Mouse (Mus musculus) kidney, embryonic 16.5 days (tissue): ENCODE measurements at regions not wholly inside any gene's neighbourhood (a gene's known extent, or its start where the extent isn't known, plus 50 kb on each side); places are given as distances from the start of the nearest gene placed in this dataset.

Source experiments
- ATAC-seq: fragments of 200-750 bp; cut with Nextera tagmentation; 2 replicates; pipeline ENCODE4 v1.8.0; 2017; ENCODE audit warnings: moderate TSS enrichment; ENCODE audit not compliant: low FRiP score, low TSS enrichment
- H3K27ac ChIP-seq: fragments of 300-500 bp; sonication (generic); 2 replicates; pipeline ENCODE4 v1.5.1; 2014; ENCODE audit warnings: low read length
- H3K27me3 ChIP-seq: fragments of 300-500 bp; sonication (generic); 2 replicates; pipeline ENCODE4 v1.6.1; 2014; ENCODE audit warnings: low read length, control low read depth, mixed read lengths; ENCODE audit not compliant: insufficient read depth
- H3K36me3 ChIP-seq: fragments of 300-500 bp; sonication (generic); 2 replicates; pipeline ENCODE4 v1.6.1; 2014; ENCODE audit warnings: low read length, control low read depth, mixed read lengths; ENCODE audit not compliant: insufficient read depth
- H3K4me1 ChIP-seq: fragments of 300-500 bp; sonication (generic); 2 replicates; pipeline ENCODE4 v1.6.1; 2014; ENCODE audit warnings: low read length, control low read depth, mixed read lengths; ENCODE audit not compliant: insufficient read depth
- H3K4me2 ChIP-seq: fragments of 300-500 bp; sonication (generic); replicated peaks from 2 replicates; pipeline ENCODE4 v1.6.1; 2014; ENCODE audit warnings: low read depth, low read length
- H3K4me3 ChIP-seq: fragments of 300-500 bp; sonication (generic); 2 replicates; pipeline ENCODE4 v1.5.1; 2014; ENCODE audit warnings: mild to moderate bottlenecking, low read length
- H3K9ac ChIP-seq: fragments of 300-500 bp; sonication (generic); replicated peaks from 2 replicates; pipeline ENCODE4 v1.6.1; 2014; ENCODE audit warnings: low read length
- H3K9me3 ChIP-seq: fragments of 300-500 bp; sonication (generic); 2 replicates; pipeline ENCODE4 v1.6.1; 2016; ENCODE audit warnings: low read length, control low read depth
- WGBS: fragments of 180-500 bp; shearing (Covaris S2); extraction: QIAGEN DNeasy Blood & Tissue Kit; methylation state at CpG from one replicate; pipeline ENCODE4 v1.1.7; 2014; 5-methylcytosine and 5-hydroxymethylcytosine counted together

GRCm38 (mm10) chr1:138343451-138343850, 69.9 kb downstream of the Atp6v1g3 start:
- no peak overlapping the region for H3K4me3 ChIP-seq
- no peak overlapping the region for H3K9ac ChIP-seq
- no peaks in the 10 kb centered on the region for H3K36me3 ChIP-seq
- ATAC-seq, result no peak
- H3K4me1 ChIP-seq, result no peaks in the 10 kb centered on the region
- H3K4me2 ChIP-seq, result no peak overlapping the region
- 67% methylated on average over 4 of the region's 4 CpGs for WGBS
- no peak overlapping the region for H3K27ac ChIP-seq
- H3K9me3 ChIP-seq, result no peaks in the 10 kb centered on the region
- H3K27me3 ChIP-seq, result no peaks in the 10 kb centered on the region

GRCm38 (mm10) chr1:138344920-138345319, 71.4 kb downstream of the Atp6v1g3 start:
- no peak overlapping the region for H3K4me2 ChIP-seq
- no peak overlapping the region for H3K9ac ChIP-seq
- no peak overlapping the region for H3K4me3 ChIP-seq
- H3K9me3 ChIP-seq, result no peaks in the 10 kb centered on the region
- ATAC-seq, result no peak
- H3K36me3 ChIP-seq, result no peaks in the 10 kb centered on the region
- no peaks in the 10 kb centered on the region for H3K4me1 ChIP-seq
- no peak overlapping the region for H3K27ac ChIP-seq
- WGBS, result 80% methylated on average over 4 of the region's 4 CpGs
- no peaks in the 10 kb centered on the region for H3K27me3 ChIP-seq

- Histone ChIP-seq H3K36me3 (no peaks in the 10 kb centered on the region), H3K4me1 (no peaks in the 10 kb centered on the region), H3K9ac (no peak overlapping the region), H3K9me3 (no peaks in the 10 kb centered on the region), H3K27ac (no peak overlapping the region), H3K4me3 (no peak overlapping the region), H3K4me2 (no peak overlapping the region), H3K27me3 (no peaks in the 10 kb centered on the region)
- no peak for ATAC-seq
- 55% methylated on average over 10 of the region's 10 CpGs for WGBS
Measured at GRCm38 (mm10) chr1:138345992-138346391, 72.5 kb downstream of the Atp6v1g3 start.

- Histone ChIP-seq H3K4me3 (no peak overlapping the region), H3K36me3 (no peaks in the 10 kb centered on the region), H3K4me2 (no peak overlapping the region), H3K9ac (no peak overlapping the region), H3K27ac (no peak overlapping the region), H3K9me3 (no peaks in the 10 kb centered on the region), H3K4me1 (no peaks in the 10 kb centered on the region), H3K27me3 (no peaks in the 10 kb centered on the region)
- no peak for ATAC-seq
- WGBS, result 57% methylated on average over 5 of the region's 5 CpGs
Measured at GRCm38 (mm10) chr1:138346904-138347303, 73.4 kb downstream of the Atp6v1g3 start.

- peak; percentile 61; the same call in 1 of the 2 replicates for ATAC-seq
- no peaks in the 10 kb centered on the region for H3K36me3 ChIP-seq
- H3K4me1 ChIP-seq, result no peaks in the 10 kb centered on the region
- H3K4me2 ChIP-seq, result no peak overlapping the region
- no peak overlapping the region for H3K4me3 ChIP-seq
- no peaks in the 10 kb centered on the region for H3K27me3 ChIP-seq
- WGBS, result 55% methylated on average over 6 of the region's 6 CpGs
- H3K27ac ChIP-seq, result no peak overlapping the region
- no peak overlapping the region for H3K9ac ChIP-seq
- no peaks in the 10 kb centered on the region for H3K9me3 ChIP-seq
Measured at GRCm38 (mm10) chr1:138348447-138348846, 74.9 kb downstream of the Atp6v1g3 start.

GRCm38 (mm10) chr1:138349099-138349498, 75.6 kb downstream of the Atp6v1g3 start:
- ATAC-seq, result no peak
- H3K4me1 ChIP-seq, result no peaks in the 10 kb centered on the region
- no peaks in the 10 kb centered on the region for H3K9me3 ChIP-seq
- H3K4me3 ChIP-seq, result no peak overlapping the region
- no peaks in the 10 kb centered on the region for H3K36me3 ChIP-seq
- H3K27me3 ChIP-seq, result no peaks in the 10 kb centered on the region
- H3K9ac ChIP-seq, result no peak overlapping the region
- H3K27ac ChIP-seq, result no peak overlapping the region
- WGBS, result 77% methylated on average over 2 of the region's 2 CpGs
- no peak overlapping the region for H3K4me2 ChIP-seq

- ATAC-seq, result no peak
- WGBS, result 63% methylated on average over 1 of the region's 1 CpGs
- no peak overlapping the region for H3K4me2 ChIP-seq
- H3K9me3 ChIP-seq, result no peaks in the 10 kb centered on the region
- H3K36me3 ChIP-seq, result no peaks in the 10 kb centered on the region
- no peaks in the 10 kb centered on the region for H3K4me1 ChIP-seq
- H3K27me3 ChIP-seq, result no peaks in the 10 kb centered on the region
- no peak overlapping the region for H3K9ac ChIP-seq
- H3K27ac ChIP-seq, result no peak overlapping the region
- H3K4me3 ChIP-seq, result no peak overlapping the region
Measured at GRCm38 (mm10) chr1:138356407-138356806, 82.9 kb downstream of the Atp6v1g3 start.

- Histone ChIP-seq H3K27ac (no peak overlapping the region), H3K9ac (no peak overlapping the region), H3K36me3 (no peaks in the 10 kb centered on the region), H3K4me1 (no peaks in the 10 kb centered on the region), H3K9me3 (no peaks in the 10 kb centered on the region), H3K27me3 (no peaks in the 10 kb centered on the region), H3K4me2 (no peak overlapping the region), H3K4me3 (no peak overlapping the region)
- no peak for ATAC-seq
- WGBS, result 61% methylated on average over 11 of the region's 11 CpGs
Measured at GRCm38 (mm10) chr1:138362684-138363472, 89.3 kb downstream of the Atp6v1g3 start.

GRCm38 (mm10) chr1:138369953-138370482, 96.5 kb downstream of the Atp6v1g3 start:
- no peak overlapping the region for H3K4me3 ChIP-seq
- peak; percentile 51; the same call in 1 of the 2 replicates for ATAC-seq
- H3K9ac ChIP-seq, result no peak overlapping the region
- no peaks in the 10 kb centered on the region for H3K27me3 ChIP-seq
- no peaks in the 10 kb centered on the region for H3K4me1 ChIP-seq
- no peak overlapping the region for H3K4me2 ChIP-seq
- H3K27ac ChIP-seq, result no peak overlapping the region
- H3K9me3 ChIP-seq, result no peaks in the 10 kb centered on the region
- no peaks in the 10 kb centered on the region for H3K36me3 ChIP-seq

- H3K4me1 ChIP-seq, result no peaks in the 10 kb centered on the region
- no peaks in the 10 kb centered on the region for H3K27me3 ChIP-seq
- no peak overlapping the region for H3K27ac ChIP-seq
- ATAC-seq, result no peak
- no peak overlapping the region for H3K9ac ChIP-seq
- 75% methylated on average over 1 of the region's 1 CpGs for WGBS
- no peak overlapping the region for H3K4me2 ChIP-seq
- no peaks in the 10 kb centered on the region for H3K36me3 ChIP-seq
- no peaks in the 10 kb centered on the region for H3K9me3 ChIP-seq
- H3K4me3 ChIP-seq, result no peak overlapping the region
Measured at GRCm38 (mm10) chr1:138371474-138371873, 97.9 kb downstream of the Atp6v1g3 start.
